Mouse (Mus musculus) embryonic facial prominence, embryonic 15.5 days (tissue): ENCODE measurements around the gene Smim6. TPM values are rescaled to one million over a fixed set of nuclear protein-coding genes. Genes with fewer than 3 reads are reported as not detected.
A peak's percentile ranks its signal among the peaks of the same experiment; 100 is the strongest.

ENCODE experiments used
- ATAC-seq: fragments of 200-750 bp; cut with Nextera tagmentation; 2 replicates; pipeline ENCODE4 v1.8.0; 2017; ENCODE audit warnings: low read depth, moderate TSS enrichment; ENCODE audit not compliant: insufficient number of reproducible peaks, low FRiP score, low TSS enrichment
- H3K27ac ChIP-seq: fragments of 300-500 bp; sonication (generic); replicated peaks from 2 replicates; pipeline ENCODE4 v1.5.1; 2015; ENCODE audit warnings: mild to moderate bottlenecking, inconsistent platforms
- H3K27me3 ChIP-seq: fragments of 300-500 bp; sonication (generic); 2 replicates; pipeline ENCODE4 v1.6.1; 2015; ENCODE audit warnings: inconsistent platforms
- H3K36me3 ChIP-seq: fragments of 300-500 bp; sonication (generic); 2 replicates; pipeline ENCODE4 v1.6.1; 2015; ENCODE audit warnings: mild to moderate bottlenecking, inconsistent platforms
- H3K4me1 ChIP-seq: fragments of 300-500 bp; sonication (generic); 2 replicates; pipeline ENCODE4 v1.6.1; 2015; ENCODE audit warnings: inconsistent platforms
- H3K4me2 ChIP-seq: fragments of 300-500 bp; sonication (generic); replicated peaks from 2 replicates; pipeline ENCODE4 v1.6.1; 2015; ENCODE audit warnings: mild to moderate bottlenecking, inconsistent platforms
- H3K4me3 ChIP-seq: fragments of 300-500 bp; sonication (generic); replicated peaks from 2 replicates; pipeline ENCODE4 v1.5.1; 2015; ENCODE audit warnings: mild to moderate bottlenecking, inconsistent platforms
- H3K9ac ChIP-seq: fragments of 300-500 bp; sonication (generic); 2 replicates; pipeline ENCODE4 v1.6.1; 2015; ENCODE audit warnings: inconsistent platforms
- H3K9me3 ChIP-seq: fragments of 300-500 bp; sonication (generic); replicated peaks from 2 replicates; pipeline ENCODE4 v1.6.1; 2016; ENCODE audit warnings: inconsistent platforms
- WGBS: fragments of 180-500 bp; shearing (Covaris S2); methylation state at CpG from one replicate; pipeline ENCODE4 v1.1.7; 2015; 5-methylcytosine and 5-hydroxymethylcytosine counted together
- polyA plus RNA-seq: library from polyadenylated mRNA; unstranded; fragments of >200 nt; fragmentation: Nextera tagmentation; extraction: Ambion mirVana; gene quantifications from 2 replicates; pipeline ENCODE4 v1.2.1, GENCODE M21; 2015

Smim6 gene
- polyA plus RNA-seq, 1 experiment from 2014 or later, result 2.6 TPM

GRCm38 (mm10) chr11:115900561-115901337 lies 11.1 kb upstream of the Smim6 start:
- whole genome bisulfite sequencing, result 66% methylated on average over 8 of the region's 8 CpGs
- no peak for ATAC-seq
- peak overlapping the region; percentile 13; the same call in 1 of the 2 replicates for H3K4me3 ChIP-seq
- no peak overlapping the region for H3K9ac ChIP-seq
- peaks cover 57% of the 10 kb centered on the region for H3K4me1 ChIP-seq
- H3K9me3 ChIP-seq, result no peaks in the 10 kb centered on the region
- H3K4me2 ChIP-seq, result peak overlapping the region; percentile 9
- H3K36me3 ChIP-seq, result peaks cover 6% of the 10 kb centered on the region; the same call in 1 of the 2 replicates
- no peaks in the 10 kb centered on the region for H3K27me3 ChIP-seq
- H3K27ac ChIP-seq, result no peak overlapping the region

GRCm38 (mm10) chr11:115901338-115902161 lies 10.3 kb upstream of the Smim6 start:
- no peak for ATAC-seq
- H3K4me3 ChIP-seq, result no peak overlapping the region
- 82% methylated on average over 9 of the region's 9 CpGs for WGBS
- no peaks in the 10 kb centered on the region for H3K9me3 ChIP-seq
- 0 out of 2 replicates have a peak, but pooled peaks cover 6% of the 10 kb centered on the region for H3K36me3 ChIP-seq
- H3K27me3 ChIP-seq, result no peaks in the 10 kb centered on the region
- no peak overlapping the region for H3K4me2 ChIP-seq
- H3K27ac ChIP-seq, result peak overlapping the region; percentile 60; the same call in 1 of the 2 replicates
- H3K4me1 ChIP-seq, result peaks cover 62% of the 10 kb centered on the region
- H3K9ac ChIP-seq, result no peak overlapping the region

- H3K36me3 ChIP-seq, result 0 out of 2 replicates have a peak, but pooled peaks cover under 1% of the 10 kb centered on the region
- WGBS, result 61% methylated on average over 5 of the region's 5 CpGs
- no peaks in the 10 kb centered on the region for H3K27me3 ChIP-seq
- no peak for ATAC-seq
- peaks cover 62% of the 10 kb centered on the region for H3K4me1 ChIP-seq
- 0 out of 2 replicates have a peak overlapping the region, but pooled peaks have one; percentile 48 for H3K27ac ChIP-seq
- no peak overlapping the region for H3K9ac ChIP-seq
- no peaks in the 10 kb centered on the region for H3K9me3 ChIP-seq
- no peak overlapping the region for H3K4me3 ChIP-seq
- H3K4me2 ChIP-seq, result no peak overlapping the region
Observed at GRCm38 (mm10) chr11:115902177-115902576, 9.6 kb upstream of the Smim6 start.

GRCm38 (mm10) chr11:115902831-115903230 lies 9.0 kb upstream of the Smim6 start:
- H3K4me3 ChIP-seq, result no peak overlapping the region
- peaks cover 62% of the 10 kb centered on the region for H3K4me1 ChIP-seq
- 71% methylated on average over 1 of the region's 1 CpGs for WGBS
- peak overlapping the region; percentile 80; the same call in 1 of the 2 replicates for H3K27ac ChIP-seq
- H3K9ac ChIP-seq, result no peak overlapping the region
- no peaks in the 10 kb centered on the region for H3K9me3 ChIP-seq
- no peak for ATAC-seq
- no peaks in the 10 kb centered on the region for H3K36me3 ChIP-seq
- no peaks in the 10 kb centered on the region for H3K27me3 ChIP-seq
- H3K4me2 ChIP-seq, result no peak overlapping the region

GRCm38 (mm10) chr11:115903384-115904230 lies 8.2 kb upstream of the Smim6 start:
- Histone ChIP-seq H3K27ac (peak overlapping the region; percentile 80), H3K9ac (no peak overlapping the region), H3K9me3 (no peaks in the 10 kb centered on the region), H3K27me3 (no peaks in the 10 kb centered on the region), H3K4me3 (no peak overlapping the region), H3K36me3 (peaks cover 6% of the 10 kb centered on the region; the same call in 1 of the 2 replicates), H3K4me1 (peaks cover 62% of the 10 kb centered on the region), H3K4me2 (no peak overlapping the region)
- 57% methylated on average over 11 of the region's 11 CpGs for WGBS
- ATAC-seq, result no peak

GRCm38 (mm10) chr11:115904231-115904955 lies 7.4 kb upstream of the Smim6 start:
- peaks cover 62% of the 10 kb centered on the region for H3K4me1 ChIP-seq
- WGBS, result 53% methylated on average over 8 of the region's 8 CpGs
- H3K9me3 ChIP-seq, result no peaks in the 10 kb centered on the region
- no peak overlapping the region for H3K9ac ChIP-seq
- H3K27me3 ChIP-seq, result no peaks in the 10 kb centered on the region
- H3K36me3 ChIP-seq, result peaks cover 6% of the 10 kb centered on the region; the same call in 1 of the 2 replicates
- peak overlapping the region; percentile 29; the same call in 1 of the 2 replicates for H3K4me2 ChIP-seq
- ATAC-seq, result peak; percentile 3; the same call in 1 of the 2 replicates
- H3K4me3 ChIP-seq, result peak overlapping the region; percentile 5; the same call in 1 of the 2 replicates
- peak overlapping the region; percentile 80 for H3K27ac ChIP-seq

GRCm38 (mm10) chr11:115904956-115905790 lies 6.6 kb upstream of the Smim6 start:
- peaks cover 6% of the 10 kb centered on the region; the same call in 1 of the 2 replicates for H3K36me3 ChIP-seq
- H3K4me1 ChIP-seq, result peaks cover 54% of the 10 kb centered on the region
- no peaks in the 10 kb centered on the region for H3K27me3 ChIP-seq
- no peaks in the 10 kb centered on the region for H3K9me3 ChIP-seq
- H3K27ac ChIP-seq, result peak overlapping the region; percentile 80
- H3K4me2 ChIP-seq, result peak overlapping the region; percentile 29
- 40% methylated on average over 16 of the region's 16 CpGs for WGBS
- ATAC-seq, result peak; percentile 45
- H3K4me3 ChIP-seq, result peak overlapping the region; percentile 5; the same call in 1 of the 2 replicates
- H3K9ac ChIP-seq, result peak overlapping the region; percentile 2; the same call in 1 of the 2 replicates

- Histone ChIP-seq H3K36me3 (peaks cover 6% of the 10 kb centered on the region; the same call in 1 of the 2 replicates), H3K4me2 (0 out of 2 replicates have a peak overlapping the region, but pooled peaks have one; percentile 29), H3K4me3 (no peak overlapping the region), H3K9ac (peak overlapping the region; percentile 2; the same call in 1 of the 2 replicates), H3K27me3 (no peaks in the 10 kb centered on the region), H3K27ac (peak overlapping the region; percentile 80; the same call in 1 of the 2 replicates), H3K4me1 (peaks cover 44% of the 10 kb centered on the region), H3K9me3 (no peaks in the 10 kb centered on the region)
- no peak for ATAC-seq
- 65% methylated on average over 3 of the region's 3 CpGs for WGBS
Observed at GRCm38 (mm10) chr11:115906116-115906515, 5.7 kb upstream of the Smim6 start.

GRCm38 (mm10) chr11:115906521-115906920 lies 5.3 kb upstream of the Smim6 start:
- peaks cover 40% of the 10 kb centered on the region for H3K4me1 ChIP-seq
- H3K9ac ChIP-seq, result no peak overlapping the region
- H3K36me3 ChIP-seq, result peaks cover 6% of the 10 kb centered on the region; the same call in 1 of the 2 replicates
- no peaks in the 10 kb centered on the region for H3K9me3 ChIP-seq
- no peak overlapping the region for H3K4me3 ChIP-seq
- H3K27me3 ChIP-seq, result no peaks in the 10 kb centered on the region
- WGBS, result 79% methylated on average over 5 of the region's 5 CpGs
- 0 out of 2 replicates have a peak overlapping the region, but pooled peaks have one; percentile 29 for H3K4me2 ChIP-seq
- ATAC-seq, result no peak
- peak overlapping the region; percentile 29; the same call in 1 of the 2 replicates for H3K27ac ChIP-seq
